Mouse (Mus musculus): ENCODE results near the gene Abcg8. TPM values are rescaled to one million over a fixed set of nuclear protein-coding genes. Genes with fewer than 3 reads are reported as not detected.

The Abcg8 gene
- polyA plus RNA-seq, 1 experiment = not detected

DNA sequence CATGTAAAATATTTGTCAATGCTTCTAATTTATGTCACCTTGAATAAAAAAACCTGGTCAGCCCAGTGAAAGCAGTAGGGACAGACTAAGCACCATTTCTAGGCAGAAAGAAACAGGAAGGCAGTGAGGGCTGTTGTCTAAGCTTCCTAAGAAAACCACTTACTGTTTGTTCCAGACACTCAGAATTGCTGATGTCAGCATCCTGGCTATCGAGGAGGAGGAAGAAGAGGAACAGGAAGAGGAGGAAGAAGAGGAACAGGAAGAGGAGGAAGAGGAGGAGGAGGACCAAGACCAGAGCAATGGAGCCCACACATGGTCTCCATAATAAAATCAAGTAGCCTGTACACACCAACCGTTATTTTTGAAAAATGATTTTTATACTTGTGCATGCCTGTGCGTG is 43.0 kb downstream of the Abcg8 start:
- Histone ChIP-seq H3K36me3 (ENCODE audit: control insufficient read depth, insufficient read depth) (peaks cover 62% of the 10 kb centered on the region), H3K79me2 (ENCODE audit: control insufficient read depth, insufficient read depth) (no peaks in the 10 kb centered on the region), H3K79me3 (ENCODE audit: low read depth) (no peaks in the 10 kb centered on the region), H3K4me3 (ENCODE audit: insufficient read depth, poor library complexity, severe bottlenecking) (no peak overlapping the region), H3ac (ENCODE audit: control insufficient read depth, insufficient read length, low read depth) (no peak overlapping the region), H3K27me3 (ENCODE audit: control insufficient read depth, insufficient read depth, insufficient read length) (no peaks in the 10 kb centered on the region)
- TF ChIP-seq FOSL1 (IDR thresholded peaks at IDR 0.05; ENCODE audit: insufficient read depth, low read length, poor library complexity, severe bottlenecking) (no peak), MAX (IDR thresholded peaks at IDR 0.05) (no peak), CTCF (IDR thresholded peaks at IDR 0.05; ENCODE audit: control insufficient read depth, insufficient read depth, insufficient read length) (no peak), CEBPB (IDR thresholded peaks at IDR 0.05; ENCODE audit: low read depth) (no peak), USF1 (IDR thresholded peaks at IDR 0.05; ENCODE audit: low read depth) (no peak), MYOG (IDR thresholded peaks at IDR 0.05; ENCODE audit: control insufficient read depth, extremely low read depth, insufficient read length) (no peak), MYOD1 (IDR thresholded peaks at IDR 0.05; ENCODE audit: control insufficient read depth, insufficient read length, low read depth) (no peak)

DNA sequence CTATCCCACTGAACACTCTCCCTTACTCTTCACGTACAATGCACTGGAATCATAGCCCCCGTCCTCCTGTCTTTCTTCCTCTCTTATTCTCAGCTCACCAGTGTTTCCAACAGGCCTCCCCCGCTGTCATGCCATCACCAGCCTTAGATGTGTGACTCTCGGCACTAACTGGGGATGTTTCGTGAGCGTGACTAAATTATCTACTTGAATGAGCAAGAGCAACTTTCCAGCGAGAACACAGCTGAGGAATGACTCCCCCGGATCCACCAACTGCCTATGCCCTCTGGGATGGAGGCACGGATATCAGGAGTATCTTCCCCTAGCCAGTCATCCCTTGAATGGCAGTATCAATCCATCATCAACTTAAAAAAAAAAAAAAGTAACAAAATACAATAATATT is 47.9 kb downstream of the Abcg8 start:
- Histone ChIP-seq H3K79me2 (ENCODE audit: control insufficient read depth, insufficient read depth) (no peaks in the 10 kb centered on the region), H3K27me3 (ENCODE audit: control insufficient read depth, insufficient read depth, insufficient read length) (no peaks in the 10 kb centered on the region), H3ac (ENCODE audit: control insufficient read depth, insufficient read length, low read depth) (no peak overlapping the region), H3K4me3 (ENCODE audit: insufficient read depth, poor library complexity, severe bottlenecking) (no peak overlapping the region), H3K79me3 (ENCODE audit: low read depth) (no peaks in the 10 kb centered on the region), H3K36me3 (ENCODE audit: control insufficient read depth, insufficient read depth) (peaks cover 82% of the 10 kb centered on the region)
- TF ChIP-seq MYOG (IDR thresholded peaks at IDR 0.05; ENCODE audit: control insufficient read depth, extremely low read depth, insufficient read length) (no peak), MYOD1 (IDR thresholded peaks at IDR 0.05; ENCODE audit: control insufficient read depth, insufficient read length, low read depth) (no peak), CTCF (IDR thresholded peaks at IDR 0.05; ENCODE audit: control insufficient read depth, insufficient read depth, insufficient read length) (no peak), CEBPB (IDR thresholded peaks at IDR 0.05; ENCODE audit: low read depth) (no peak), MAX (IDR thresholded peaks at IDR 0.05) (no peak), USF1 (IDR thresholded peaks at IDR 0.05; ENCODE audit: low read depth) (no peak), FOSL1 (IDR thresholded peaks at IDR 0.05; ENCODE audit: insufficient read depth, low read length, poor library complexity, severe bottlenecking) (no peak)

DNA sequence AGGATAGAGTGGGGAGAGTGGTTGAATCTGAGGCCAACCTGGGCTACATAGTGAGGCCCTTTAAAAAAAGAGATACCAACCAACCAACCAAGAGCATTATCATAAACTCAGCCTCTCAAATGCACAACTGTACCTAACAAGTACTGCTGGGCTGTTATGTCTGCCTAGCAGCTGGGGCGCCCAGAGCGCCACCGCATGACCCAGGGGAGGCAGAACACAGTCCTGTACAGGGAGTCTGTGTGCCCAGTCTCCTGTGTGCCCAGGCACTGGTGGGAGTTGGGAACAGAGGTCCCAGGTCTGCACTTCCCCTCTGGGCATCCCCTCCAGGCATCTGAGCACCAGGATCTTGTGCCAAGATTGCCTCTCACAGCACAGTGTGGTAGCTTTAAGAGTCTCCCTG is 49.1 kb downstream of the Abcg8 start:
- Histone ChIP-seq H3K36me3 (ENCODE audit: control insufficient read depth, insufficient read depth) (peaks cover 87% of the 10 kb centered on the region), H3ac (ENCODE audit: control insufficient read depth, insufficient read length, low read depth) (no peak overlapping the region), H3K27me3 (ENCODE audit: control insufficient read depth, insufficient read depth, insufficient read length) (no peaks in the 10 kb centered on the region), H3K79me3 (ENCODE audit: low read depth) (no peaks in the 10 kb centered on the region), H3K79me2 (ENCODE audit: control insufficient read depth, insufficient read depth) (no peaks in the 10 kb centered on the region), H3K4me3 (ENCODE audit: insufficient read depth, poor library complexity, severe bottlenecking) (no peak overlapping the region)
- TF ChIP-seq FOSL1 (IDR thresholded peaks at IDR 0.05; ENCODE audit: insufficient read depth, low read length, poor library complexity, severe bottlenecking) (no peak), CEBPB (IDR thresholded peaks at IDR 0.05; ENCODE audit: low read depth) (no peak), MAX (IDR thresholded peaks at IDR 0.05) (no peak), USF1 (IDR thresholded peaks at IDR 0.05; ENCODE audit: low read depth) (no peak), CTCF (IDR thresholded peaks at IDR 0.05; ENCODE audit: control insufficient read depth, insufficient read depth, insufficient read length) (no peak), MYOD1 (IDR thresholded peaks at IDR 0.05; ENCODE audit: control insufficient read depth, insufficient read length, low read depth) (no peak), MYOG (IDR thresholded peaks at IDR 0.05; ENCODE audit: control insufficient read depth, extremely low read depth, insufficient read length) (no peak)

DNA sequence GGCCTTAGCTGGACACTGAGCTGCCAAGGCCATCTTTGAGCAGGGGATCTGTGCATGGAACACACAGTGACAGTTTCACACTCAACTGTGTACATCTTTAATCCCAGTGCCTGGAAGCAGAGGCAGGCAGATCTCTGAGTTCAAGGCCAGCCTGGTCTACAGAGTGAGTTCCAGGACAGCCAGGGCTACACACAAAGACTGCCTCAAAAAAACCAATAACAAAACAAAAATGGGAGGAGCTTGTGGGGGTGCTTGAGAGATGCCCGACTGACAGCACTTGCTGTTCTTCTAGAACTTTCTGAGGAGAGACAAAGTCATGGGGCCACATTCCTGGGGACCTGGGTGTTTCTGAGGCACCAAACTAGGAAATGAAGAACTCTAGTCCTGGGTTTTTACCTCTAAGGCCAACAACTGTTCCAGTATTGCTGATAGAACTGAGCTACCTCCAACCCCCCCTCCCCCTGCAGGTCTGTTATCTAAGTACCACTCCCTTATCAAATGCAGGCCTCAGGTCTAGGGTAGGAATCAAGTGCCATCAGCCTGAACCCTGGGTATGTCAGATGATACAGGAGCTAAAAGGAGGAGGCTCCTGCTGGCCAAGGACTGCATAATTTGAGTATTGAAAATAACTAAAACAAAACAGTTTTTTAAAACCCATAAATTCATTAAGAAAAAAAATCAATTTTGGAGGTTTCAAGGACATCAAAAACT is 52.3 kb downstream of the Abcg8 start:
- H3K36me3 ChIP-seq (ENCODE audit: control insufficient read depth, insufficient read depth) = peaks cover 80% of the 10 kb centered on the region
- no peaks in the 10 kb centered on the region for H3K79me2 ChIP-seq (ENCODE audit: control insufficient read depth, insufficient read depth)
- no peak overlapping the region for H3ac ChIP-seq (ENCODE audit: control insufficient read depth, insufficient read length, low read depth)
- no peak for TF ChIP-seq MAX (IDR thresholded peaks at IDR 0.05)
- no peak for TF ChIP-seq MYOG (IDR thresholded peaks at IDR 0.05; ENCODE audit: control insufficient read depth, extremely low read depth, insufficient read length)
- no peak for TF ChIP-seq CEBPB (IDR thresholded peaks at IDR 0.05; ENCODE audit: low read depth)
- no peak for TF ChIP-seq MYOD1 (IDR thresholded peaks at IDR 0.05; ENCODE audit: control insufficient read depth, insufficient read length, low read depth)
- H3K4me3 ChIP-seq (ENCODE audit: insufficient read depth, poor library complexity, severe bottlenecking) = no peak overlapping the region
- no peaks in the 10 kb centered on the region for H3K79me3 ChIP-seq (ENCODE audit: low read depth)
- H3K27me3 ChIP-seq (ENCODE audit: control insufficient read depth, insufficient read depth, insufficient read length) = no peaks in the 10 kb centered on the region

DNA sequence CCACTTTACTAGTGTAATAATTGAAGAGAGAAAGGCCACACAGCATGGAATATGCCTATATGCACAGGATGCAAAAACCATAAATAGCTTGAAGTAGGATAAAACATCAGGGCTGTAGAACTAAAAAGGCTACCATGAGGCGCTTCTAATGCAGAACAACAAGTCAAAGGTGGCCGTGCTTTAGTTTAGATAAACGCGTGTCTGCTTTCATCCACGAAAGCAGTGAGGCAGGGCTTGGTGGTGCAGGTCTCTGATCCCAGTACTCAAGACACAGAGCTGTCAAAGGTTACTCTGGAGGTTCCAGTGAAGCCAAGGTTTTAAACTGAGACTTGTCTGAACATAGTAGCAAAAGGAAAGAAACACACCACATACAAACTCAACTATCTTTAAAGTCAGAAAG is 53.0 kb downstream of the Abcg8 start:
- Histone ChIP-seq H3ac (ENCODE audit: control insufficient read depth, insufficient read length, low read depth) (no peak overlapping the region), H3K27me3 (ENCODE audit: control insufficient read depth, insufficient read depth, insufficient read length) (no peaks in the 10 kb centered on the region), H3K36me3 (ENCODE audit: control insufficient read depth, insufficient read depth) (peaks cover 76% of the 10 kb centered on the region), H3K4me3 (ENCODE audit: insufficient read depth, poor library complexity, severe bottlenecking) (no peak overlapping the region), H3K79me3 (ENCODE audit: low read depth) (no peaks in the 10 kb centered on the region), H3K79me2 (ENCODE audit: control insufficient read depth, insufficient read depth) (no peaks in the 10 kb centered on the region)
- TF ChIP-seq FOSL1 (IDR thresholded peaks at IDR 0.05; ENCODE audit: insufficient read depth, low read length, poor library complexity, severe bottlenecking) (no peak), MYOD1 (IDR thresholded peaks at IDR 0.05; ENCODE audit: control insufficient read depth, insufficient read length, low read depth) (no peak), CTCF (IDR thresholded peaks at IDR 0.05; ENCODE audit: control insufficient read depth, insufficient read depth, insufficient read length) (no peak), MAX (IDR thresholded peaks at IDR 0.05) (no peak), USF1 (IDR thresholded peaks at IDR 0.05; ENCODE audit: low read depth) (no peak), MYOG (IDR thresholded peaks at IDR 0.05; ENCODE audit: control insufficient read depth, extremely low read depth, insufficient read length) (no peak), CEBPB (IDR thresholded peaks at IDR 0.05; ENCODE audit: low read depth) (no peak)

DNA sequence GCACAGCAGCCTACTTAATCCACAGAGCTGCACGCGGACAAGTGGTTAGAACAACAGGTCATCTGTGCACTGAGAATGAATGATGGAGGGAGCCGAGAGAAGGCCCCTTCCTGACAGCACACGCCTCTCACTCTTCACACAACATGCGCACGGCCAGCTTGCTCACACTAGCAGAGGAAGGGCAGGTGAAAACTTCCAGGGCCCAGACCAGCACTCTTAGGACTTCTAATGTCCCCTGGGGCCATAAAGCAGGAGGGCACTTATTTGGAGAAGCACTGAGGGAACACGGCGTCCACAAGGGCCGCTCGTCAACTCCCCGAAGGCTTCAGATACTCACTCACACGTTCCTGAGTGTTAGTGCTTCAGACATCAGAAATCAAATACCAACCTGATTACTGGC is 55.3 kb downstream of the Abcg8 start:
- H3K79me3 ChIP-seq (ENCODE audit: low read depth) = no peaks in the 10 kb centered on the region
- no peaks in the 10 kb centered on the region for H3K79me2 ChIP-seq (ENCODE audit: control insufficient read depth, insufficient read depth)
- peaks cover 69% of the 10 kb centered on the region for H3K36me3 ChIP-seq (ENCODE audit: control insufficient read depth, insufficient read depth)
- no peak for TF ChIP-seq CEBPB (IDR thresholded peaks at IDR 0.05; ENCODE audit: low read depth)
- no peak for TF ChIP-seq MAX (IDR thresholded peaks at IDR 0.05)
- no peak for TF ChIP-seq MYOG (IDR thresholded peaks at IDR 0.05; ENCODE audit: control insufficient read depth, extremely low read depth, insufficient read length)
- TF ChIP-seq USF1 (IDR thresholded peaks at IDR 0.05; ENCODE audit: low read depth) = no peak
- TF ChIP-seq CTCF (IDR thresholded peaks at IDR 0.05; ENCODE audit: control insufficient read depth, insufficient read depth, insufficient read length) = no peak
- TF ChIP-seq FOSL1 (IDR thresholded peaks at IDR 0.05; ENCODE audit: insufficient read depth, low read length, poor library complexity, severe bottlenecking) = no peak
- no peak for TF ChIP-seq MYOD1 (IDR thresholded peaks at IDR 0.05; ENCODE audit: control insufficient read depth, insufficient read length, low read depth)
- no peak overlapping the region for H3K4me3 ChIP-seq (ENCODE audit: insufficient read depth, poor library complexity, severe bottlenecking)
- H3K27me3 ChIP-seq (ENCODE audit: control insufficient read depth, insufficient read depth, insufficient read length) = no peaks in the 10 kb centered on the region
- no peak overlapping the region for H3ac ChIP-seq (ENCODE audit: control insufficient read depth, insufficient read length, low read depth)
